Mouse (Mus musculus) right cerebral cortex, postnatal 14 days (tissue): ENCODE results near the gene Txndc5.

Source experiments
- DNase-seq: peaks from one replicate; pipeline ENCODE4 v3.0.0; 2022

Gene Txndc5

DNA sequence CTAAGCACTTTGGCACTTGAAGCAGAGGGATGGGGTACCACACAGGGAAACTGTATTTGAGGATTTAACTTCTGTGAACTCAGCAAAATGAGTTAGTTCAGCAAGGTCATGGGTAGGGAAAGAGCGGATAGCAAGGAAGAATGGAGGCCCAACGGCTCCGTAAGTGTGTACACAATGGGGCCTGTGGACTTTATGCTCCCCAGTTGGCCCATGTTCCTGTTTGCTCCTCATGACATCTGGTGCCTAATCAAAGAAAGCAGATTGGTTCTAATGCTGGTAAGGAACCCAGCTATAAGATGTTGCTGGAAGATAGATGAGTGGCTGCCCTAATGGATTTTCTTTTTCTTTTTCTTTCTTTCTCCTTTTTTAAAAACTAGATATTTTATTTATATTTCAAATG is 3.4 kb downstream of the Txndc5 start:
- DNase-seq, result no peak

GRCm38 (mm10) chr13:38523231-38523630 is 5.4 kb downstream of the Txndc5 start:
- no peak for DNase-seq

GRCm38 (mm10) chr13:38522056-38522654 is 6.5 kb downstream of the Txndc5 start:
- no peak for DNase-seq

GRCm38 (mm10) chr13:38520299-38520698 is 8.3 kb downstream of the Txndc5 start:
- no peak for DNase-seq

GRCm38 (mm10) chr13:38516582-38516981 is 12.0 kb downstream of the Txndc5 start:
- DNase-seq, result no peak

GRCm38 (mm10) chr13:38515845-38516244 is 12.8 kb downstream of the Txndc5 start:
- no peak for DNase-seq

GRCm38 (mm10) chr13:38515431-38515830 is 13.2 kb downstream of the Txndc5 start:
- no peak for DNase-seq

GRCm38 (mm10) chr13:38513921-38514320 is 14.7 kb downstream of the Txndc5 start:
- no peak for DNase-seq

GRCm38 (mm10) chr13:38511979-38512378 is 16.6 kb downstream of the Txndc5 start:
- DNase-seq, result no peak

DNA sequence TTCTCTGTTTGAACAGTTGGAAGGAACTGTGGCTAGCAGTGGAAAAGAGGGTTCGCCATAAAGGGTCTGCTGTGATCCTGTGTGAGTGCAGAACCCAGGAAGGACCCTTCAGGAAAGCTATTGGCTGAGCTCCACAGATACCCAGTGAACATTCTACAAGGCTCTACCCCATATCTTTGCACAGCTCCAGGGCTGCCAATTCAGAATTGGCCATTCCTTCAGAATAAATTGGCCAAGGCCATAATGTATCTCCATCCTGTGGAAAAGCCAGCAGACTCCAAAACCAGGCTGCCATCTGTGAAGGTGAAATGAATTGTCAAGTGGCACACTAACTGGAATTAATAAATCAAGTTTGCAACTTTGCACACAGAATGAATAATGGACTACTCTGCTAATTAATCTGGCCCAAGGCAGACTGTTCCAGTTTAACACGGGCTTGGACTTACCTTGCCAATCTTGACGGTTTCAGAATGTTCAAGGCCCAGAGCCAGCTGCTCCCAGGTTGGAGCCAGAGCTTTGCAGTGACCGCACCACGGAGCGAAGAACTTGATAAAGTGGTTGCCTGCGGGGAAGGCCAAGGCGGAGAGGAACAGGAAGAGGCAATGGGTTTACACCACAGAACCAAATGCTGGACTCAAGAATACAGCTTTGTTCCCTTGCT is 18.8 kb downstream of the Txndc5 start:
- DNase-seq, result no peak

DNA sequence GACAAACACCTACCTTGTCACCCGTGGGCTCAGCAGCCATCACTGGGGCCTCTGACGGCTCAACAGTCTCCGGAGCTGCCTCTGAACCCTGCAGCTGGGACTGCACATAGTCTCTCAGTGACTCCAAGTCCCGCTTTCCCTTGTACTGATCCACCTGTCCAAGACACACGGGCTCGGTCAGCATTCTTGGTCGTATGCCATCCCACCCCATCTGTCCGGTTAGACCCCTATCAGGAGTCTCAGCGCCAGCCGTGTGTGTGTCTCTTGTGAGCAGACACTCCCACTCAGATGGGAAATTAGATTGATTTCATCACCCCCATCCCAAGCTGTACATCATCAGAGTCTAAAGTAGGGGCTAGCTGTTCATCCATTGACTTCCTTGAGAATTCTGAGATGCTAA is 21.7 kb downstream of the Txndc5 start:
- DNase-seq, result no peak

DNA sequence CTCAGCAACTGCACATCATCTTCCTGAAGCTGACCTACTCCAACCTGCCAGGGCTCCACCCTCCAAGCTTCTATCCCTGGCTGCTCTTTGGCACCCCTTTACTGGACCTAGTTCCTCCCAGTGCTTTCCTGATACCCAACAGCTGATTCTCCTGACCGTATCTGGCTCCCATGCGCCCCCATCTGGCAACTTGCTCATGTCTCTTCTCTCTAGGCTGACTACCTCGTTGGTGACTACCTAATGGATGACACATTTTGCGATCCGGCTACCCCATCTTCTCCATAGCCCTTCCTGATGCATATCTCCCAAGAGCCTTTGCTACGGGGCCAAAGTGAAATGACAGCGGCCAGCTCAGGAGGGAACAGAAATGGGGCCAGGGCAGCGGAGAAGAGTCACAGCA is 22.3 kb downstream of the Txndc5 start:
- DNase-seq, result peak; percentile 45

DNA sequence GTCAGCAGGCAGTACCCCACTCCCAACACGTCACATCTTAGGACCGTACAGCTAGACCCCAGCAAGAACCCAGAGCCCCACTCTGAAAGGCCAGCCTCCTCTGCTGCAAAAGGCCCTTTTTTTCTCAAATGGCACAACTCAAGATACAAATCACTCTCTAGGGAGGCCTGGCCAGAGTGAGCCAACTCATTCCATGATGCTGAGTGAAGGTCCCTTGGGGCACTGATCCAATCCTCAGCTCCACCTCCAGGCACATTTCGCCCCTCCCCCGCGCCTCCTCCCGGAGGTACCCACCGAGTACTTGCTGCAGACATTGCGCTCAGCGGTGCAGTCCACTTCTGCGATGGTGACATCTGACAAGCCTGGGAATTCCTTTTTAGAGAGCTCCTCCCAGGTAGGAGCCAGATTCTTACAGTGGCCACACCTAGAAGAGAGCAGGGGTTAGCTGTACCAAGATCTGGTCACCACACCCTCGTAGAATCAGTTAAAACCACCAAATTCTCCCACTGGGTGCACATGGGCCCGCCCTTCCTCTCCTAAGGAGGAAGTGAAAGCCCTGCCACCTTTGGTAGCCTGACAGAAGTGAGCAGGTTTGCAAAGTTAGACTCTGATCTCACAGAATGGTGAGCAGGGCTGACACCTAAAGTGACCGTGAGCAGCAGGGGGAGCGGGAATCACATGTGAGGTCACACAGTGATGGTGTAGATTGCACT is 25.3 kb downstream of the Txndc5 start:
- DNase-seq, result no peak

GRCm38 (mm10) chr13:38501314-38501713 is 27.3 kb downstream of the Txndc5 start:
- DNase-seq, result no peak

DNA sequence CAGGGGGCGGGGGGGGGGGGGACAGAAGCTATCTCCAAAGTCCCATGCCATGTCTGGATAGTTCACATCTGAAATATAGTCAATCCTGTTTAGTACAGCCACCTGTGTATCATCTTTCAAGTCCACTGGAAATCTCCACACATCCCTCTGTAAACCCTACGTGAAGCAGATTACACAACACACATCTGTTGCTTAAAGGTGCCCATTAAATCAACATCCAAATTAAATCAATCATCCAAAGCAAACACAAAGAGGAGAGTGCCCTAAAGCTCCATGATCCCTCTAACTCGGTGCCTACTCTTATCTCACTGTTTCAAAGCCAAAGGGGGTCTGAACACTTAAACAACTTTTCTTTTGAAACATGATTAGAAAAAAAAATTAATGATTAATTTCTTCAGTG is 31.9 kb downstream of the Txndc5 start:
- no peak for DNase-seq

GRCm38 (mm10) chr13:38486767-38487166 is 41.9 kb downstream of the Txndc5 start:
- no peak for DNase-seq

DNA sequence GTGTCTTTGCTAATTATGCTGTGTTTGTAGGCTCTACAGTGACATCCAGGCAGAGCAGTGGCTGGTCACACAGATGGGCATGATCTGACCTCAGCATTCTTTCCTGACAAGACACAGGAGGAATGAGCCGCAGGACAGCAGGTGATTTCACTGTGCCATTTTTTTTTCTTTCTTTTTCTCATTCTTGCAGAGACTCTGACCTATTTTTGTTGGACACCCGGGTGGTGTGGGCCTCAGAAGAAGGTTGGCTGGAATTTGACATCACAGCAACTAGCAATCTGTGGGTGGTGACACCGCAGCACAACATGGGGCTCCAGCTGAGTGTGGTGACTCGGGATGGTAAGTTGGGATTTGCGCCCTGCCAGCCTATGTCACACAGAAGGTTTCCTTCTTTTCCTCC is 43.9 kb downstream of the Txndc5 start:
- no peak for DNase-seq

GRCm38 (mm10) chr13:38481021-38481420 is 47.6 kb downstream of the Txndc5 start:
- no peak for DNase-seq

DNA sequence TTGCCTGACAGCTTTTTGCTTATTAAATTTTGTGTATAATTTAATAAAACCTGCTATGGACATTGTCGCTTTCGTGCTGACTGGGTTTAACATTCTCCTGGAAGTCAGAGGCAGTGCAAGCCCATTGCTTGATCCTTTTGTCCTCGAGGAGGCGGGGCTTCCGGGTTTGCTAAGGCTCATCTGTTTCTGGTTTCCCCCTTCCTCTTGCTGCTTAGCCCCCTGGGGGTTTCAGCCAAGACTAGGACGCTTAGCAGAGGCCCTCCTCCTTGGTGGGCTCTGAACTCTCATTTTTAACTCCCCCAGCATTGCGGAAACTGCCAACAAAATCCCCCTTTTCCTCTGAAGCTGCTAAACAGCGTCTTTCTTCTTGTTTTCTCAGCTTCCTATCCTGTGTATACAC is 51.7 kb downstream of the Txndc5 start:
- DNase-seq, result no peak

GRCm38 (mm10) chr13:38473497-38473896 is 55.1 kb downstream of the Txndc5 start:
- no peak for DNase-seq

DNA sequence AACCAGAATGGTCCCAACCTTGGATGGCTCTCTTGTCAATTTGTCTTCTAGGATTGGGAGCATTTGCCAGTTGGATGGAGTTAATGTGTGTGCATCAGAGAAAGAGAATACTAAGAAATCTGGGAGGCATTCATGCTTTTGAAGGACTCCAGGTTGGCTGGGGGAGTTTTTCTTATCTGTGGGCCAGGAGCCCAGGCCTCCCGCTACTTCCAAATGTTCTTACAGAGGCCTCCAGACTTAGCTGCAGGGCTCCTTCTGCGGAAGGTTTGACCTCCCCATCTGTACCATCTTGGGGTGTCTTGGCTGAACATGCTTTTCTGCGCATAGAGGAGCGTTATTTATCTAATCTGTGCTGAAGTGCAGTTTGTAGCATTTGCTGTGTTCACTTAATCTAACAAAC is 56.0 kb downstream of the Txndc5 start:
- no peak for DNase-seq

GRCm38 (mm10) chr13:38470882-38471281 is 57.7 kb downstream of the Txndc5 start:
- DNase-seq, result no peak

GRCm38 (mm10) chr13:38463410-38463809 is 65.2 kb downstream of the Txndc5 start:
- no peak for DNase-seq

DNA sequence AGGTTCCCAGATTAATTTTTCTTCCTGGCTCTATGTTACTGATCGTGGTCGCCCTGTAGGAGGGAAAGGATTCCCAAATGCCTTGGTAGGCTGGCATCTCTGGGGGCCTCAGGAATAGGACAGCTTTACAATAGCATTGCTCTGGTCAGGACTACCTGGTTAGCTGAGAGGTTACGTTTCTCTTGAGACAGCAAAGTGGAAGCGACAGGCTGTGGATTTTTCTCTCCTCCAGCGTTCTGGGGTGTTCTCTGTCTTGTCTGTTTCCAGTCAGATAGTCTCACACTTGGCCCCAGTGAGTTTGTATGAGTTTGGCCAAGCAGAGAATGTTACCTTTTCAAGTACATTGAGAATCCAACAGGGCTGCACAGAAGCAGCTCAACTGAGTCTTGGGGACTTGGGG is 77.2 kb downstream of the Txndc5 start:
- DNase-seq, result no peak
